Mouse (Mus musculus) forelimb bud, embryonic 11.5 days (tissue): ENCODE data around the gene Sfta2.

Experiments used
- DNase-seq: peaks from one replicate; pipeline ENCODE4 v3.0.0-alpha.2; 2012; ENCODE audit warnings: low read depth, low spot score

The Sfta2 gene

GRCm38 (mm10) chr17:35601249-35601648 is at the start of gene Sfta2:
Gene Sfta2, plus strand, starts transcription at chr17:35601549.
- DNase-seq, result no peak

- no peak for DNase-seq
These were observed 49.4 kb upstream of the Sfta2 start, which contains the start of gene Cdsn for GRCm38 (mm10) chr17:35551881-35552414. Gene Cdsn, plus strand, starts transcription at chr17:35552128.

DNA sequence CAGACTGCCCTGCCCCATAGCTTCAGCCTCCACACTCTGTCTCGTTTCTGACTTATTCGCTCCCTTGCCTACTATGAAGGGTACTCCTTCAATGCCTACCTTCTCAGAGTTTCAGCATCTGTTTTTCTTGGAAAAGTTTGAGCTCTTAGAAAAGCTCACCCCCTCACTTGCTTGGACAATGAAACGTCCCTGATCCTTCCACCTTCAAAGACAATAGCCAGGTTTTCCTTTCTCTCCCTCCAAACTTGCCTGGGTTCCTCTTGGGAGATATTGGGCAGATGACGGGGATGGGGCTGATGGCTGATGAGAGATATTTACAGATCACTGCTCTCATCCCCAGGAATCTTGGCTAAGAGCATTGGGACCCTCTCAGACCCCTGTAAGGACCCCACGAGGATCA is 47.0 kb upstream of the Sfta2 start:
- DNase-seq, result no peak

- DNase-seq, result no peak
These were observed 46.5 kb upstream of the Sfta2 start for GRCm38 (mm10) chr17:35554761-35555397.

DNA sequence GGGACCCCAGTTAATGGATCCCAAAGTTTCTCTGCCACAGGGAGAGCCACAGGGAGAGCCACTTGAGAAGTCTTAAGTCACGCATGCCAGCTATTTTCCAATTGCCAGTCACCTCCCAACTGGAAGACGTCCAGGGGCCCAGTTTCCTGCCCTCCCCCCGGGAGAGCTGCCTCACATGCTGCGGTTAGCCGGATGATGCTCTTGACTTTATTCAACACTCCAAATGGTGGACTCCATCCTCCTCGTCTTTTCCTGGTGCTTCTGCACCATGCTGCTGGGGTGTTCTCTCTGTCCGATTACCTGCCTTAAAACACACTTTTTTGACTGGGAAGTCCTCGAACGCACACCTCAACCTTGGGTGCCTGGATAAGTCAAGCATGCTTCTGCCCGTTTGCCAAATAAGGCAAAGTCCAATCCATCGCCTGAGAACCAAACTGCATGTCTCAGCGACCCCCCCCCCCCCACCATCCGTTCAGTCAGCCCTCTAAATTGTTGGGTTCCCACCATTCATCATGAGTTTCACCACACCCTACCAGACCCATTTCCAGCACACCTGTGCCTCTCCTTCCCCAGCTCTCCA is 45.1 kb upstream of the Sfta2 start:
- no peak for DNase-seq

DNA sequence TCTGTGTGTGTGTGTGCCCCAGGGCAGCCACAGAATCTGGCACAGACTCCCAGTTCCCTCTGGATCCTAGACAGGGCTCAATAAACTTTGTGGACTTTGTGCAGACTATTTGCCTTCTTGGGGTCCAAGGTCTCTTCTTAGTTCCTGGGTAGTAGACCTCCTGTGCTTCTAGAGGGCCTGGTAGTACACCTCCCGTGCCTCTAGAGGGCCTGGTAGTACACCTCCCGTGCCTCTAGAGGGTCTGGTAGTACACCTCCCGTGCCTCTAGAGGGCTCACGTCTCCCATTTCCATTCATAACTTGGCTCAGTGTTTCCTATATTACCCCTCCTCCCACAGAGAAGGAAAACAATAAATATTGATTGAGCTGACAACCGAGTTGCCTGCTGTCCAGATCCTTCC is 44.5 kb upstream of the Sfta2 start:
- peak; percentile 30 for DNase-seq

DNA sequence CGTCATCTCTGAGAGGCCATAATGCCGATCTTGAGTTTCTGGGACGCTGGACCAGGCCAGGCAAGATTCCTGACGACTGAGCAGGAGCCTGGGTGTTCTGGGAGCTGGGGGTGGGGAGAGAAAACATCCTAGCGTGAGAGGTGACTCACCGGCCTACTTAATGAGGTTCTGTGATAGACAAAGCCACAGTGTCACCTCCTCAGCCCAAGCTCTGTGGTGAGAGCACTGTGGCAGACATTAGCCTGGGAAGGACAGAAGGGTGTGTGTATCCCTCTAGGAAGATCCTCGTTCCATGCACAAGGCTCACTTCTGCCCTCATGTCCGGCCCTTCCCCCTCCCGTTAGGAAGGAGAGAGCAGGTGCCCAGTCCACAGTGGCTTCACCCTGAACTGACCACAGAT is 44.0 kb upstream of the Sfta2 start:
- no peak for DNase-seq

DNA sequence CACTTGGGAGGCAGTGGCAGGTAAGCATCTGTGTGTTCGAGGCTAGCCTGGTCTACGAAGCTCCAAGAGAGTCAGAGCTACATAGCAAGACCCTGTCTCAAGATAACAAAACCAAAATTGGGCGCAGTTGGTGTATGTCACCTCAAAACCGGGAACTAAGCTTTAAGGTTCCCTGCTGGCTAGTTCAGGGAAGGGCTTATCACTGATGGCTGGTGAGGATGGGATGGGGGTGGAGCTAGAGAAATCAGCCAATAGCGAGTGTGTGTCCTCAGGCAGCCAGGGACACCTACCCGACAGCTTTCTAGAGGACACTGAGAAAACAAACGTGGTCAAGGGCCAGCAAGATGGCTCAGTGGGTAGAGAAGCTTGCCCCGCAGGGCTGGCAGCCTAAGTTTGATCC is 43.1 kb upstream of the Sfta2 start:
- no peak for DNase-seq

- DNase-seq, result no peak
These were observed 34.2 kb upstream of the Sfta2 start, which contains the start of gene 2300002M23Rik for GRCm38 (mm10) chr17:35567150-35567549. Gene 2300002M23Rik, plus strand, starts transcription at chr17:35567450.

- no peak for DNase-seq
These were observed 33.6 kb upstream of the Sfta2 start for GRCm38 (mm10) chr17:35567767-35568166.

DNA sequence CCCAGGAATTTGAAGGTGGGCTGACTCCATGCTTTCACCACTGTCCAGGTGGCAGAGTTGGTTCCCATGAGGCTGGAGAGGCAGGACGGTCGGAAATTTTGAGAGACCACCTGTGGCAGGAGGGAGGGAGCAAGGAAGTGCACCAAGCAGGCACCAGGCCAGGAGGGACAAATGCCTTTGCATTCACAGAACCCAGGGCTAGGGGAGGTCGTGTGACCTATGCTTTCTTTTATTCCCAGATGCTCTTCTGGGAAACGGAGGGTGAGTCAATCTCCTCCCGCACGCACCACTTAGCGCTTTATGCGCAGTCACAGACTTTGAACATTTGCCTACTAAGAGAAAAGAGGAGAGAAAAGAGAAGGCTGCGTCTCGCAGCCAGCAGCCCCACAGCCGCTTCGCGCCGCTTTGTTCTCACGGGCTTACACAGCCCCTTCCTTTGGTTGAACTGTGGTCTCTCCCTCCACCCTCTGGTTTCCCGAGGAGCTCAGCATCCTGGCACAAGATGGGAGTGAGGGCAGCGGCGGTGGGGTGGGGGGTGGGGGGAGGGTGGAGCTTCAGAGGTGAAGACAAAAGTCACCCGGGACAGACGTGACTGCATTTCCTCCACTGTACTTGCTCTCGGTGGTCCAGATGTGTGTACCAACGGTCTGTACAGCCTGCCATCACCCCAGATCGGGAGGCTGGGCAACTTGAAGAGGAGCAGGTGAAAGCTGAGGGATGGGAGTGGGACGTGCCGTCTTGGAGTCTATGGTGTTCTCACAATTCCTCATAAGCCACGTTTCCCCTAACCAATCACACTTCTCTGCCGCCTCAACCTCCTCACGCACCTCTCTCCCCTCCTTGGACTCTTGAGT is 32.0 kb upstream of the Sfta2 start:
- no peak for DNase-seq

DNA sequence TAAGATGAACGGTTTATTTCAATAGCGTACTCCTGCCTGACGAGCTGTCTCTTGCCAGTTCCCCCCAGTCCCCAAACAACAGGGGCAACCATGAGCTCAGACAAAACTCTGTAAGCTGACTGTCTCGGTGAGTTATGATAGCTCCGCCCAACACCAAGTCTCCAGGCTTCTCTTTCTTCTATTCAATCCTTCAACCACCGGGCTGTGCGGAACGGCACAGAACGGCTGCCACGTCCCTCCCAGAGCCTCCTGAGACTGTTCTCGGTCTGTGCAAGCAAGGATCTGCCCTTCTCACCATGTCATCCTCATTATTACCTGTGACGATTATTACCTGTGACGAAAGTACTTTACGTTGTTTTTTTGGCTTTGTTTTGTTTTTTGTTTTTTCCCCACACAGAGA is 30.5 kb upstream of the Sfta2 start:
- no peak for DNase-seq

- DNase-seq, result no peak
These were observed 29.9 kb upstream of the Sfta2 start for GRCm38 (mm10) chr17:35571477-35571876.

- DNase-seq, result peak; percentile 94
These were observed 23.1 kb upstream of the Sfta2 start for GRCm38 (mm10) chr17:35578211-35578610.

GRCm38 (mm10) chr17:35582900-35583299 is 18.4 kb upstream of the Sfta2 start:
- DNase-seq, result no peak

GRCm38 (mm10) chr17:35584330-35584937 is 16.9 kb upstream of the Sfta2 start:
- peak; percentile 72 for DNase-seq

- no peak for DNase-seq
These were observed 14.1 kb upstream of the Sfta2 start for GRCm38 (mm10) chr17:35587291-35587690.

DNA sequence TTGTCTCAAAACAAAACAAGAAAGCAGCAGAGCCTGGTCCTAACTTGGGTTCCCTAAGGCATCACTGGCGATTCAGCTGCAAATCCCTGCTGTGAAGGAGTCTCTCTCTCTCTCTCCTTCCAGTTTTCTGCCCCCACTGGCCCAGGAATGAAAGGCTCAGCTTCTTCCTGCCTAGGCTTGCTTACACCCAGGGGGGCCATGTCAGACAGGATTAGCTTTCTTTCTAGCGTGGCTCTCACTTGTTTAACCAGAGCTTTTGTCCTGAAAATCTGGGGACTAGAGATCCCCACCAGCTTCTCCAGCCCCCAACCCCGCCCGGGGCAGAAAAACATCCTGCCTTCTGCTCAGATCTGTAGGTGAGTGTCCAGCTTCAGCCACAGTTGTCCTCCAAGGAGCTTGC is 13.0 kb upstream of the Sfta2 start:
- DNase-seq, result no peak

GRCm38 (mm10) chr17:35590410-35591218 is 10.7 kb upstream of the Sfta2 start:
- peak; percentile 89 for DNase-seq

DNA sequence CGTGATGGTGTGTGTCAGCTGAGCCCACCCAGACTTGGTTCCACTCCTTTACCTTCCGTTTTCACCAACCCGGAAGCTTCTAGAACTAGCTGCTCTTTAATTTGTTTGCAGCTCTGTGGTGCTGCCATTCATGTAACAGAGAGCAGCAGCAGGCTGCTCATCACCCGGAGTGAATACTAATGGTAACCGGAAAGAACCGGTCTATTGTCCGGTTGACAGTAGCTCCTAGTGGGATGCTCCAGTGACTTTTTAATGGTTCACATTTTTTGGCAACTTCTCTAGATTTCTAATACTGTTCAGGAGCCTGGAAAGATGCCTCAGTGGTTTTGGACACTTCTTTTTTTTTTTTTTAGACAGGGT is 10.2 kb upstream of the Sfta2 start:
- DNase-seq, result no peak

GRCm38 (mm10) chr17:35591731-35592130 is 9.6 kb upstream of the Sfta2 start:
- no peak for DNase-seq
